Mouse (Mus musculus) hematopoietic stem cell, adult 5-6 weeks (primary cell): ENCODE measurements at regions not wholly inside any gene's neighbourhood (a gene's known extent, or its start where the extent isn't known, plus 50 kb on each side); places are given as distances from the start of the nearest gene placed in this dataset.

Experiments used
- ATAC-seq, 2 experiments: fragments of 125-278 bp in 1 of 2; replicated peaks in 1 of 2; 2 replicates each; pipeline ENCODE4 v1.8.0; 2016 to 2017; ENCODE audit warnings: inconsistent platforms in 2 of 2, mild to moderate bottlenecking in 2 of 2, moderate number of reproducible peaks in 2 of 2, low read depth in 1 of 2, moderate TSS enrichment in 1 of 2; ENCODE audit not compliant: low FRiP score in 2 of 2, poor library complexity in 2 of 2, severe bottlenecking in 2 of 2, insufficient read depth in 1 of 2, low TSS enrichment in 1 of 2

- ATAC-seq, result no peak
These were observed 209.7 kb downstream of the Drd1 start for GRCm38 (mm10) chr13:53845786-53846185.

- no peak for ATAC-seq
These were observed 229.4 kb downstream of the Drd1 start for GRCm38 (mm10) chr13:53825957-53826580.

GRCm38 (mm10) chr13:53822061-53822460, 233.4 kb downstream of the Drd1 start:
- no peak for ATAC-seq

GRCm38 (mm10) chr13:53815629-53816028, 239.9 kb downstream of the Drd1 start:
- no peak for ATAC-seq

- ATAC-seq, result no peak
These were observed 241.4 kb downstream of the Drd1 start for GRCm38 (mm10) chr13:53814088-53814487.

GRCm38 (mm10) chr13:53811862-53812261, 243.6 kb downstream of the Drd1 start:
- ATAC-seq, result no peak

- ATAC-seq, result no peak
These were observed 244.4 kb downstream of the Drd1 start for GRCm38 (mm10) chr13:53811151-53811550.

GRCm38 (mm10) chr13:53807791-53808525, 247.5 kb downstream of the Drd1 start:
- no peak for ATAC-seq

GRCm38 (mm10) chr13:53805872-53806271, 249.6 kb downstream of the Drd1 start:
- no peak for ATAC-seq

- ATAC-seq, result no peak
These were observed 254.5 kb downstream of the Drd1 start for GRCm38 (mm10) chr13:53800978-53801377.

GRCm38 (mm10) chr13:53788809-53789208, 266.7 kb downstream of the Drd1 start:
- ATAC-seq, result no peak

- ATAC-seq, result peak; percentile 56 to 81
These were observed 272.0 kb downstream of the Drd1 start for GRCm38 (mm10) chr13:53783492-53783891.

GRCm38 (mm10) chr13:53779150-53779549, 276.4 kb downstream of the Drd1 start:
- ATAC-seq, result peak in 1 of 2 experiments; percentile 56; a peak in 1 of 4 replicates

- ATAC-seq, result no peak
These were observed 279.1 kb downstream of the Drd1 start for GRCm38 (mm10) chr13:53776421-53776820.

- ATAC-seq, result peak in 1 of 2 experiments; percentile 48; a peak in 1 of 4 replicates
These were observed 279.8 kb downstream of the Drd1 start for GRCm38 (mm10) chr13:53775687-53776086.

GRCm38 (mm10) chr13:53764613-53765243, 290.8 kb downstream of the Drd1 start:
- peak; percentile 37 to 68; a peak in 2 of 4 replicates for ATAC-seq

GRCm38 (mm10) chr13:53757576-53758237, 284.8 kb upstream of the Msx2 start:
- ATAC-seq, result no peak

- no peak for ATAC-seq
These were observed 284.2 kb upstream of the Msx2 start for GRCm38 (mm10) chr13:53756970-53757530.
